Mouse (Mus musculus) megakaryocyte-erythroid progenitor cell, adult 5-6 weeks (primary cell): ENCODE results near the gene Gm1123. TPM values are rescaled to one million over a fixed set of nuclear protein-coding genes. Genes with fewer than 3 reads are reported as not detected.

Source experiments
- ATAC-seq: replicated peaks from 2 replicates; pipeline ENCODE4 v1.8.0; 2016; ENCODE audit warnings: mild to moderate bottlenecking, inconsistent platforms; ENCODE audit not compliant: severe bottlenecking, poor library complexity, low FRiP score, low TSS enrichment
- total RNA-seq, 2 experiments: library from RNA; stranded (forward) in 1 of 2; stranded (reverse) in 1 of 2; fragments of 200-1000, 215-1000 nt in 1 of 2; fragments of >200 nt in 1 of 2; fragmentation: Nextera tagmentation in 1 of 2; gene quantifications; 2 replicates each; pipeline ENCODE4 v1.2.3; 2014 to 2017

The Gm1123 gene
- total RNA-seq (2014; fragmentation: Nextera tagmentation) = not detected in 2 replicates
- not detected in 2 replicates for total RNA-seq (2017)

DNA sequence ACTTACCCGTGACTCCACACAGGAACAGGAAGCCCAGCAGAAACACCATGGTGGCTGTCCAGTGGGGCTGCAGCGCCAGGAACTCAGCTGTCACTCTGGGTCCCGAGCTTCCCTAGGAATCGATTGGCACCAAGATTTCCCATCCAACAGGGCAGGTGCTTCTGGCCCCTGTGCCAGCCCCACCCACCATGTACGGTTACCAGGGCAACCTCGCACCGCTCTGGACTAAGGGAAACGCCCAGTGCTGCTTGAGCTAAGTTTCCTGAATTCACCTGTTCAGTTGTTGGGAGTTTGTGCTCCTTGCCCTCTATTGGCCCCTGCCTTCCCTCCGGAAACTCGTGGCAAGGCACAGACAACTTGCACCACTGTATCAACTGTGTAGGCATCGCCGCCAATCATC lies at the start of gene Gm1123:
Gene Gm1123, minus strand, starts transcription at position 141 of the 400 bp plus-strand sequence.
- no peak for ATAC-seq

- ATAC-seq = 0 out of 2 replicates have a peak, but pooled peaks have one; percentile 21
Measured at GRCm38 (mm10) chr9:99081718-99082117, 46.2 kb upstream of the Gm1123 start.

- ATAC-seq = peak; percentile 51
Measured at GRCm38 (mm10) chr9:99081308-99081707, 45.8 kb upstream of the Gm1123 start.

GRCm38 (mm10) chr9:99080657-99081056 lies 45.1 kb upstream of the Gm1123 start:
- ATAC-seq = no peak

- ATAC-seq = no peak
Measured at GRCm38 (mm10) chr9:99074462-99074861, 38.9 kb upstream of the Gm1123 start.

- ATAC-seq = no peak
Measured at GRCm38 (mm10) chr9:99072538-99072937, 37.0 kb upstream of the Gm1123 start.

DNA sequence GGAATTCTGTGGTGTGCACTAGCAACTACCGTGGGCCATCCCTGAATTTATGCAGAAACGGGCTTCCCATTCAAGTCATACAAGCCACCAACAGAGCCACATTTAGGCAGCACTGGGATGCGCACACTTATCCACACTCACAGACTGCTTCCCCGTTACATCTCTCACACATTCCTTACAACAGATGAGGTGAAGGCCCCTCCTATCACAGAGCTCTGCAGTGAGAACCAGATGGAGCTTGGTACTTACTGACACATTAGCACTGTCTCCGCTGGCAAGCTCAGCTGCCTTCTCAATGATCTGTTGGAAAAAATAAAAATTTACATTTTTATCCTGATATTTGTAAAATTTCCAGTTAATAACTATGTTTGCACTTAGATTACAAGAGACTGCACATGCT lies 29.8 kb upstream of the Gm1123 start:
- no peak for ATAC-seq

DNA sequence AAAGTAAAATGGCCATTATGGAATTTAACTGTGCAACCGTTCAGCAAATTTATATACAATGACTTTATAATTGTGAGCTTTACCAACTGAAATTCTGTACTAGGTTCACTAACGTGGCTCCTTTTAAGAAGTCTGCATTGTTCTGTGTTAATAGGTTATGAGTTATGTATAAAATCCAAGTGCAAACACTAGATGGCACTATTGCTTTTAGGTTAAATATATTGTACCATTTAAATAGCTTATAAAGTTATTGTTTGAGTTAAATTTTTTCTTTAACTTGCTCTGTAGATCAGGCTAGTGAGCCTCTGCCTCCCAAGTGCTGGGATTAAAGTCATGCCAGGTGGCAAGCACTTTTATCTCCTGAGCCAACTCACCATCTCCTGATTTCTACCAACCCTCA lies 28.7 kb upstream of the Gm1123 start:
- ATAC-seq = peak; percentile 48; the same call in 1 of the 2 replicates

GRCm38 (mm10) chr9:99062544-99062943 lies 27.0 kb upstream of the Gm1123 start:
- peak; percentile 90 for ATAC-seq

DNA sequence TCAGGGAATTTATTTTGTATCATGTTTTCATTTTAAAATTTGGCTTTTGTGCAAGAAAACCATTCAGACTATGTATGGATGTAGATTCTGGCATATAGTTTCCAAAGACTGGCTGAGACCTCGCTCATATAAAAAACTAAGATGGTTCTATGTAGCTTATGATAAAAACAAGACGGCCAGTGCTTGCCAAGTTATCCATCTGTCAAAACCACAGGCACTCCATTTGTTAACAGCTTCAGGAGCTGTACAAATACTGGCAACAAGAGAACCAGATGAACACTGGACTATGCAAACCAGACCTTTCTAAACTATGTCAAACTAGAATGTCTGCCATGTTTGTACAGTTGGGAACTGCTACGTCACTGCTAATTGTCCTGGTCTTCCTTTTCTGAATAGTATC lies 22.2 kb upstream of the Gm1123 start:
- ATAC-seq = no peak

DNA sequence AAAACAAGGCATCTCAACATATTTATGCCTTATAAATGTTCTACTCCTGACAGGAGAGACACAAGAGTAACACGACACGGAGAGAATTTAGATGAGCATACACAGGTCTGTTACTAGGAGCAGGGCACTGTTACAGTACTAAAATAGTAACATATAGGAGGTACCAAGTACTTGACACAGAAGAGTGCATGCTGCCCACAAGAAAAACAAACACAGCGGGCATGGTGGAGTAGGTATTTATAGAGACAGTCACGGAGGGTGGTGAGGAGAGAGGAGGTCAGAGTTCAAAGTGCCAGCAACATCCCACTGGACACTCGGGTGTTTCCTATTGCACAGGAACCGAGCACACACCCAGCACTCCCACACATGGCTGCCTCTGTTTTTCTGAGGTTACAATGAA lies 14.2 kb upstream of the Gm1123 start:
- ATAC-seq = no peak

- no peak for ATAC-seq
Measured at GRCm38 (mm10) chr9:99048724-99049250, 13.3 kb upstream of the Gm1123 start.

DNA sequence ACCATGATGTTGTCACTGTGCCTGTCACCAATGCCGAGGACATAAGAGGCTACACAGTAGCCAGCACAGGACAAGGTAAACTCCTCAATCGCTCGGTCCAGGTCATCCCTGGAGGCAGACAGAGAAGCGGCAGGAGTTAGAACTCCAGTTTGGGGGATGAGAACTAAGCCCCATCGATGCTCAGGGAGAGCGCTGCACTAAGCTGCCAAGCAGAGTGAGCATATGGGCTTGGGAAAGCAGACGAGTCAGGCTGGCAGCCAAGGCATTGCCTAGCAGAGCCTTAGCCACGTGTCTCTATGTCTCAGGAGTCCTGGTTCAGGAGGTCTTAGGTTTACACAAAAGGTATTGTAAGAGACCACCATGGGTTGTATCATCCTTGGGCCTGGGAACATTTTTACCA lies 9.2 kb upstream of the Gm1123 start:
- no peak for ATAC-seq

DNA sequence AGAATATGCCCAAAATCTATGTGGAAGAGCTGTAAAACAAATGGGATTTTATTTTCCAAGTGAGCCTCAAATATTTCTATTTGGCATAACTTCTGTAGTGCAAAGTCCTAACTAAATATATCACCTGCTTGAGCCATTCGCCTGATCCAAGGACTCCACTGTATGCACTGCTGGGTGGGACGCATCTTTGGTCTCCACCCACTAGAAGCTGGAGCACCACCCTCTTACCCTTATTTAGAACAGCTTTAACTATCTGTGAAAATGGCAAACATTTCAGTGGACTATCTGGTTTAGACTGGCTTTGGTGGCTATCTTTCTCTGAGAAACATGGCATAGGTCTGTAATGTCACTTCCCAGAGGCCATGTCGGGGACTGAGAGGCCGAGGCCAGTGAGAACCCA lies 7.1 kb upstream of the Gm1123 start:
- ATAC-seq = no peak

DNA sequence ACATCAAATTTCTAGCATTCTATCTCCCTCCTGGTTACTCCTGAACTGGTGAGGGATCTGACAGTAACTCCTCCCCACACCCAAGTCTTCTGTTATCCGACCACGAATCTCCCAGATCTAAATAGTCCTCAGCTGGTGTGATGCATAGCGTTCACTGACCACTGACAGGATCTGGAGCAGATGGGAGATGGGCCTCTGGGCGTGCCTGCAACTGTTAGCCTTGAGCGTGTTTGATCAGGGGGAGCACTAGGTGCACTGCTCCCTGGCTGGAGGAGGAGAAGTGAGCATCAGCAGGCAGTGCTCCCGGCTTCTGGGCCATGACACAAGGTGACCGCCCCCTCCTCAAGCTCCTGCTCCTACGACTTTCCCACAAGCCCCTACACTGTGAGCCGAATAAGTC lies 6.5 kb upstream of the Gm1123 start:
- no peak for ATAC-seq

DNA sequence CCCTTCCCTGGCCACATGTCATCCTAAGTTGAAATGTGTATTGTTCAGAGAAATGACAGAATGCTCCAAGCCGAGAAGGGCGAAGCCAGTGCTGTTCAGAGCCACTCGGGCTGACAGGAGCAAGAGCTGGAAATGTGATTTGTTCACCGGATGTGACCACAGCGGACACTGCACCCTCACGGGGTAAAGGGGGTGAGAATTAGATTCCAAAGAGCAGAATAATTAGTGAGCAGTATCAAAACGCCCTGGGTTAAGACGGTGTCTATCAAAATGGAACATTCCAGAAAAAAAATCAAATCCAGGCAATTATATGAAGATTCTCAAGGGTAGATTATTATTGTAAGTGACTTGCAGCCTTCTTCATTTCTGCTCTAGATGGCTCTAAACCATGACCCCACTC lies 1.4 kb downstream of the Gm1123 start:
- ATAC-seq = no peak

- no peak for ATAC-seq
Measured at GRCm38 (mm10) chr9:99032031-99032430, 3.5 kb downstream of the Gm1123 start.

GRCm38 (mm10) chr9:99021751-99022150 lies 13.8 kb downstream of the Gm1123 start:
- ATAC-seq = no peak

DNA sequence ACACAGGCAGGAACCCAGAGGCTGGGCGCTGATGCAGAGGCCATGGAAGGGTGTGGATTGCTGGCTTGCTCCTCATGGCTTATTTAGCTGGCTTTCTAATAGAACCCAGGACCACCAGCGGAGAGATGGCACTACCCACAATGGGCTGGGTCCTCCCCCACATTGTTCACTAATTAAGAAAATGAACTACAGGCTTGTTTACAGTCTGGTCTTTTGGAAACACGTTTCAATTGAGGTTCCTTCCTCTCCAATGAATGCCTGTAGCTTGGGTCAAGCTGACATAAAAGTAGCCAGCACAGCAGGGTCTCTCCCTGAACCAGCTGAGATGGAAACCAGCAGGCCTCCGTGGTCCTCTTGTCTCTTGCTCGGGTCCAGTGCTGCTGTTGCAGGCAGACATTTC lies 14.3 kb downstream of the Gm1123 start:
- no peak for ATAC-seq

DNA sequence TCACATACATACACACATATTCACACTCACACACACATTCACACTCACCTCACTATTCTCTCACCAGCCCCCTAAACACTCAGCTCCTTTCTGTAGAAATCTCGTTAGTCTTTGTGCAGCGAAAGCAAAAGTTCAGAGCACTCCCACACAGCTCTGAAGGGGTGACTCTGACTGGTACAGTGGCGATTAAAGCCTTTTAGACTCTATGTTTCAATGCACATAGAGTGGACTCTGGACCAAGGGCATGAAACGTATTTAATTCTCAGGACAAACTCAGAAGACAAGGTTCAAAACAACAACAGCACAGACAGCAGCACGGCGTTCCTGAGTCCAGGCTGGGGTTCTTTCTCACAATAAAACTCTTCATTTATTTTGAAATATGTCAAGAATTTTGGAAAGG lies 17.8 kb downstream of the Gm1123 start:
- ATAC-seq = no peak

GRCm38 (mm10) chr9:99016759-99017158 lies 18.8 kb downstream of the Gm1123 start:
- ATAC-seq = no peak

GRCm38 (mm10) chr9:99016301-99016700 lies 19.2 kb downstream of the Gm1123 start:
- no peak for ATAC-seq
